Mouse (Mus musculus) thymus, postnatal 14 days (tissue): Measurements from ENCODE around the gene Gpnmb.

ENCODE experiments used
- DNase-seq: peaks from one replicate; pipeline ENCODE4 v3.0.0; 2021

Gene Gpnmb

GRCm38 (mm10) chr6:49036275-49037267 lies at the start of gene Gpnmb:
TSS of gene Gpnmb (plus strand) at chr6:49036546.
- DNase-seq, result peak; percentile 33

GRCm38 (mm10) chr6:48989971-48990370 lies 46.4 kb upstream of the Gpnmb start:
- DNase-seq, result no peak

- no peak for DNase-seq
These were observed 44.4 kb upstream of the Gpnmb start for GRCm38 (mm10) chr6:48991991-48992390.

- no peak for DNase-seq
These were observed 38.2 kb upstream of the Gpnmb start for GRCm38 (mm10) chr6:48998186-48998585.

GRCm38 (mm10) chr6:48998796-48999195 lies 37.5 kb upstream of the Gpnmb start:
- DNase-seq, result no peak

DNA sequence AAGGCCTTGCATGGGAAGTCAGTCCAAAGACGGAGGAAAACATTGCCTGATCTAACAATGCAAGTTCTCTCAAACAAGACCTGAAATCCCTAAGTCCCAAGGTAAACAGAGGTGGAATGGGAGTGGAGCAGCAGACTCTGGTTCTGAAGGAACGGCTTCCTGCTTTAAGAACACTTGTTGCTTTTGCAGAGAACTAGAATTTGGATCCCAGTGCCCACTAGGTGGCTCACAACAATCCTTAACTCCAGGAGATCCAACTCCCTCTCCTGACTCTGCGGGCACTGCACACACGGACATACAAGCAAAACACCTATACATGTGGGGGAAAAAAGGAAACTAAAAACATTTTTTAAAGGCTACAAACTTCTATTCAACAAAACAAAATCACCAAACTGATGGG lies 33.0 kb upstream of the Gpnmb start:
- DNase-seq, result no peak

GRCm38 (mm10) chr6:49007981-49008380 lies 28.4 kb upstream of the Gpnmb start:
- DNase-seq, result peak; percentile 67

- peak; percentile 10 for DNase-seq
These were observed 27.8 kb upstream of the Gpnmb start for GRCm38 (mm10) chr6:49008420-49009160.

DNA sequence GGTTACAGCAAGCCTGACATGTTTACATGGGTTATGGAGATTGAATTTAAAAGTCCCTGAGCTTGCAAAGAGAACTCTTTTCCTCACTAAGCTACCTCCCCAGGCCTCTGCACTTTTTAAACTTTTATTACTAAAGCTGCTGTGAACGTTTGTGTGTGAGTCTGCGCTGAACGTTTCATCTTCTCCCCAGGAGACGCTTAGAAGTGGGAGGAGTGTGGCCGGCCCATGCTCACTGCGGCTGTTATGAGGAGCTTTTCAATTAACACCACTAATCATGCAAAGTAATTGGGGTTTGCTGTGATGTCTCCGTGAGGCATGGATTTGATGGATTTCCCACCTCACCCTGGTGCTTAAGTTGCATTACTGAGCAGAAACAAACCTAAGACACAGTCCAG lies 27.2 kb upstream of the Gpnmb start:
- DNase-seq, result no peak

DNA sequence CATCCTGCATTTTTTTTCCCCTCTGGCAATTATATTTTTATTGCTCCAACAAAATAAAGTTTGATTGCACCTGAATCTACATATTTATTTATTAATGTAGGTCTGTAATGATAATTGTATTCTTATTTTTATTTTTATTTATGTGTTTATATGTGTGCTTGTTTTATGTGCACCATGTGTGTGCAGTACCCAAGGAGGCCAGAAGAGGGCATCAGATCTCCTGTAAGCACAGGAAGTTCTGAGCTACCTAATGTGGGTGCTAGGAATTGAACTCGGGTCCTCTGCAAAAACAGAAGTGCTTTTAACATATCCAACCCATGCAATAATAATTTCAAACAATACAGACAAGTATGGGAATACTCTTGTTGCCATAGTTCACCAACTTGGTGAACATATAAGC lies 26.7 kb upstream of the Gpnmb start:
- DNase-seq, result peak; percentile 12

- no peak for DNase-seq
These were observed 25.2 kb upstream of the Gpnmb start for GRCm38 (mm10) chr6:49011191-49011590.

- no peak for DNase-seq
These were observed 23.3 kb upstream of the Gpnmb start for GRCm38 (mm10) chr6:49013023-49013422.

DNA sequence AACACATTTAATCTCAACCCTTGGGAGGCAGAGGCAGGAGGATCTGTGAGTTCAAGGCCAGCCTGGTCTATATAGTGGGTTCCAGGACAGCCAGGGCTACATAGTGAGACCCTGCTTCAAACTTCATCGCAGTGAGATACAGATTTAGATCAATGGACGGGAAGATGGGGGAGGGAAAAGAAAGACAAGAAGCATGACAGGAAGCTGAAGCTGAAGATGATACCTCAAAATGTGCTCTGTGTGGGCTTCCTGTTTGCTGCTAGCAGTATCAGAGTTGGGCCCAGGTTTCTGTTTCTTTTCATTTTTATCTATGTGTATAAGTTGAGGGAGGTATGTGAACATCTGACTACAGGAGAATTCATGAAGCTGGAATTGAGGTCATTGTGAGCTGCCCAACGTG lies 22.9 kb upstream of the Gpnmb start:
- peak; percentile 26 for DNase-seq

DNA sequence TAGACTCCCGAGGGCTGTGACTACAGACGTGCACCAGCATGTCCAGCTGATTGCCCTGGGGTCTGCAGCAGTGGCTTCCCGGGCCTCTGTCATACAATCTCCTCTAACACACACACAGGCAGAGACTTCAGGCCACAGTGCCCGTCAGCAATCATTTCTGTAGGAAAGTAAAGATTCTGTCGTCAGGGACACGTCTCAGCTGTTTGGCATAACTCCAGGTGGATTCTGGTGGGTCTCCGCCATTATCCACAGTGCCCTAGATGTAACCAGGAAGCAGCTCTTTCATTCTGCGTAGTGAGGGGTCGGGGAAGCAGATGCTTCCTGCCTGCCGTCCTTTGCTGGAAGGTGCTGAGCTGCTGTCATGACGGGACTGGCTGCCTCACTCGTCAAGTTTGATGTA lies 19.2 kb upstream of the Gpnmb start:
- DNase-seq, result peak; percentile 35

GRCm38 (mm10) chr6:49019341-49019740 lies 17.0 kb upstream of the Gpnmb start:
- DNase-seq, result no peak

DNA sequence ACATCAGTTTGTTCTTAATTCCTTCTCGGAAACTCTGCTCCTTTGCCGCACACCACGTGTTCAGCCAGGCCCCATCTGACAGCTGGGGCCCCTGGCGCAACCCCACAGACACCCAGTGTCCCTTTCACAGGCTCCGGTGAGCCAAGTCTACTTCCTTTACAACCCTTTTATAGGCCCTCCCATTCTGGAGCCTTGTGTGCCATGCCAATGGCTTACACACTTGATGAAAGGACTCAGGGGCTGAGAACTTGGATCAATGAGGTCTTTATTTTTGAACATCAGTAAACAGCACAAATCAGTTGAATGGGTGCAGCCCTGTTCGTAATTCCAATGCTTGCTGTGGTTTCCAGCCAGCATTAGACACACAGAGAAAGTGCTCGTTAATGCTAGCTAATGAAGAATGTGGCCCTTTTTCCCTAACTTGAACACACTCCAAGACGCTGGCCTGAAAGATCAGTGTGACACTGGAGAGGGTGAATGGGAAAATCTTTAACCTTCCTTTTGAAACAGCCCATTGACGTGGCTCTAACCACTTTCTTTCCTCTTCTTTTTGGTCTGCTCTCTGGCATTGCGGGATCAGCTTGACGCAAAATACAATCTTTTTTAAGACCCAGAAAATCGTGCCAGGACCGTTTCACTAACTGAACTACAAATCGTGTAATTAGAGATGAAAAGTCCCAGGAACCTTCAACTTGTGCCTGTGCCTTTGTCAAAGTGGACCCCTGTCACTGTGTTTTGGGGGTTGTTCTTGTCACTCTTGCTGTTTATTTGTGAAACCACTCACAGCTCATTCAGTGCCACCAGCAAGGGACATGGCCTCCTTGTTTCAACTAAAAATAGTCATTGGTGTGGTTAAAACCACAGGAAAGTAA lies 15.0 kb upstream of the Gpnmb start:
- peak; percentile 22 for DNase-seq

DNA sequence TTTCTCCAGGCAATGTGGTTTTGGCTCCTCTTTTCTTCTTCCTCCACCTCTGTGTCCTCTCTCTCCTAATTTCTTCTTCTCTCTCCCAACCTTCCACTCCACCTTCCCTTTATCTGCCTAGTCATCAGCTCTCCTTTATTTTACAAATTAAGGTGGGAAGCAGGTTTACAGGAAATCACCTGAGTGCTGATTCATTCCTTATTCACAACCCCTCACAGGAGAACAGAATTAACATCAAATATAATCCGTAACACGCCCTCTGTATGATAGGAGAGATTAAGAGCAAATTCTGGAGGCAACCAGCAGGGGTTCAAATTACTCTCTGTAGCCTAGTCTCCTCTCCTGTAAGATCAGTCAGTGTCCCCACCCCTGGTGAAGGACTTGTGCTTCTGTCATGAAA lies 14.0 kb upstream of the Gpnmb start:
- DNase-seq, result no peak

DNA sequence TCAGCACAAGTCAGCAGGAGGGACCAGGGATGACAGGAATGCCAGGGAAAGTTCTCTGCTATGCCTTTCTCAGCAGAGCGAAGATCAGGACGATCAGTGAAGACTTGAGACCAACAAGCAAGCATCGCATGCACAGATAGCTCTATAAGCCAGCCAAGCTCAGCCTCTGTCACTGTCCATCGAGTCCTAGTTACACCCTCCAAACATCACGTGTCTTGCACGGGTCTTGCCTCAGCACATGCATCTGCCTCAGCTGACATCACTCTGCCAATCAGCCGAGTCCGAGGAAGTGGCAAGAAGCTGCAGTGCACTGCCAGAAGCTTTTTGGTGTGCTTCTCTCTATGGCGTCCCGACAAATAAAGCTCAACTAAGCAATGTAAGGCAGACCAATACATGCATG lies 13.0 kb upstream of the Gpnmb start:
- DNase-seq, result no peak

DNA sequence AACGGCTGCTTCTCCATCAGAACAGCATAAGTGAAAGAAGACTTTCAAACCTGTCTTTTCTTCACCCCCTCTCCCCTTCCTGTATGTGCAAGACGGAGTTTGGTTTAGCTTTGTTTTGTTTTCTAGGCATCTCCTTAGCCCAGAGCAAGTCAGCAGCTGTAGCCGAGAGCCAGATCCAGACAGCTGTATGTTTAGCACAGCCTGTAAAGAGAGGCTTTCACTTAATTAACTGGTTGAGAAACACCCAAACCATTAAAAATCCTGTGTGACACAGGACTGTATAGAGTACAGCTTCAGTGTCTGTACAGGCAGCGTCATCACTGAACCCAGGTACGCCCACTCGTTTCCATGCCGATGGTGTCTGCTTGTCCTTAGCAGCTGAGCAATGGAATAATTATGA lies 11.1 kb upstream of the Gpnmb start:
- no peak for DNase-seq

- DNase-seq, result no peak
These were observed 9.8 kb upstream of the Gpnmb start for GRCm38 (mm10) chr6:49026496-49026895.

- DNase-seq, result no peak
These were observed 8.3 kb upstream of the Gpnmb start for GRCm38 (mm10) chr6:49028019-49028418.

DNA sequence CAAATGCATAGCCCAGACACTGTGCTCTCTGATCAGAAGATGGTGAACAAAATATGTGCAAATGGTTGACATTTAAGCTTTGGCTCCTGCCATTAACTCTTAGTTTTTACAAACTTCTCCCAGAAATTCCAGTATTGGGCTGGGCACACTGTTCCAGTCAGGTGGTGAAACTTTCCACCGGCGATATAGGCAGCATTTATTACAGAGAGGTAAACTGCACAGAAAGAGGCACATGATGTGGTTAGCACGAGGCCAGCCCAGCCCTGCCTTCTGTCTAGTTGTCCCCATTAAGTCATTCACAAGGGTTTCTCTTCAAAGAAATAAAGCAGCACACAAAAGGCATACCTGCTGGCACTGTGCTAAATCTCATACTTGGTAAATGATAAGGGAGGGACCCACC lies 7.6 kb upstream of the Gpnmb start:
- DNase-seq, result no peak

GRCm38 (mm10) chr6:49031230-49031629 lies 5.1 kb upstream of the Gpnmb start:
- no peak for DNase-seq
